Mouse (Mus musculus) mature B cell (primary cell): ENCODE measurements around the gene Eef1g.
"Not testable (repeated sequence)": the region's sequence is repeated elsewhere in the genome, so short reads cannot be mapped to it uniquely, and the experiment has no call there.

Source experiments
- in situ Hi-C: fragments of 300-500 bp; cut with MboI; formaldehyde crosslinking; loops from 2 replicates; pipeline ENCODE4 v1.14.3; 2019

Gene Eef1g

GRCm38 (mm10) chr19:8945251-8945650 lies 21.6 kb upstream of the Eef1g start:
- in situ Hi-C loops, result no loop called here

- in situ Hi-C loops, result no loop called here
Measured at GRCm38 (mm10) chr19:8946929-8947328, 19.9 kb upstream of the Eef1g start.

- in situ Hi-C loops, result no loop called here
Measured at GRCm38 (mm10) chr19:8950190-8950589, 16.7 kb upstream of the Eef1g start.

- in situ Hi-C loops, result no loop called here
Measured at GRCm38 (mm10) chr19:8952241-8952640, 14.6 kb upstream of the Eef1g start.

GRCm38 (mm10) chr19:8953135-8954039 lies 13.5 kb upstream of the Eef1g start, which contains the start of gene Tut1:
Gene Tut1, plus strand, starts transcription at chr19:8953847.
- in situ Hi-C loops, result no loop called here

DNA sequence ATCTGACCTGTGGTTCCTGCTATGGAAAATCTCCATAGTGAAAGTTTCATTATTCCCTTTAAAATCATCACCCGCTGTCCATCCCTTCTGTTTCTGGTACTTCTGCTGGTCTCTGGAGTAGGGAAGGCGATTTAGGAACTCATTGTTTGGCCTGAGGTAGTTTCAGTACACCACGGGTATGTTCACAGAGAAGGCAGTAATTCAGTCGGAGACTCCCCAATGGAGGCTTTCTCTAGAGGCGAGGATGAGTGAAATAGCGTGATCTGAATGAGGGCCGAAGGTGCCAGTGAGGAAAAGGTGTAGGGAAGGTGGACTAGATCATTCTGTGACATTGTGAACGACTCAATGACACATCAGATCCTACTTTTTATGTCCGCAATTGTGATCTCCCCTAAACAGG lies 12.7 kb upstream of the Eef1g start:
- in situ Hi-C loops, result no loop called here

- in situ Hi-C loops, result no loop called here
Measured at GRCm38 (mm10) chr19:8962256-8962655, 4.6 kb upstream of the Eef1g start.

GRCm38 (mm10) chr19:8965075-8965474 lies 1.8 kb upstream of the Eef1g start:
- in situ Hi-C loops, result no loop called here

GRCm38 (mm10) chr19:8965771-8966170 lies 1.1 kb upstream of the Eef1g start:
- in situ Hi-C loops, result no loop called here

- in situ Hi-C loops, result no loop called here
Measured at GRCm38 (mm10) chr19:8966198-8966589, 647 bp upstream of the Eef1g start.

DNA sequence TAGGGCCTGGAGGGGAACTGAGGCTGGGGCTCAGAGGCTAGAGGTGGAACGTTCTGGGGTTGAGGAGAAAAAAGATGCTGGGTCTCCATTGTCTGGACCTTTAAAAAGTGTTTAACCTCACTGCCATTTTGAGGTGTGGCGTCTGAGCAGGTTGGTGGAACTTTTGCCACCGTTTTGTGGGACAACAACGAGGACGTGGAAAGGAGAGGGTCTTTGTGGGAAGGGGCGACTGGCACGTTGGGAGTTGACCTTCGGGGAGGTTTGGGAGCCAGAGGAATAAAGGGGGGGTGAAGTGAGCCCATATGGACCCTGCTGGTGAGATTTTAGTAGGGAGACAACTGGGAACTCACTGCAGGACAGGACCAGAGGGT lies 517 bp downstream of the Eef1g start:
- in situ Hi-C loops, result no loop called here

GRCm38 (mm10) chr19:8967893-8968292 lies 1.1 kb downstream of the Eef1g start:
- in situ Hi-C loops, result no loop called here

DNA sequence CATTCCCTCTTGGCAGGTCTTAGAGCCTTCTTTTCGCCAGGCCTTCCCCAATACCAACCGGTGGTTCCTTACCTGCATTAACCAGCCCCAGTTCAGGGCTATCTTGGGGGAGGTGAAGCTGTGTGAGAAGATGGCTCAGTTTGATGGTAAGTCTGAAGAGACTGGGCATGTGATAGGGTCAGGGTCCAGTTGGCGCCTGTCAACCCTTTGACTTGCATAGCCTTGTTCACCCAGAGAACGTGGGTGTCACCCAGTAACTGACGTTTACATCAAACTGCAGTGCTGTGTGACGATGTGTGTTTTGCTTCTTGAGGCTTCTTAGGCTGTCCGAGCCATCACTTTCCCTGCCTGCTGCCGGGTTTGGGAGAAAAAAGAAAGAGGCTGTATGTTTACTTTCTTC lies 5.7 kb downstream of the Eef1g start:
- in situ Hi-C loops, result not testable (repeated sequence)

GRCm38 (mm10) chr19:8974638-8975037 lies 7.8 kb downstream of the Eef1g start:
- in situ Hi-C loops, result no loop called here

- in situ Hi-C loops, result no loop called here
Measured at GRCm38 (mm10) chr19:8975491-8975890, 8.7 kb downstream of the Eef1g start.

GRCm38 (mm10) chr19:8976535-8976934 lies 9.7 kb downstream of the Eef1g start:
- in situ Hi-C loops, result no loop called here

DNA sequence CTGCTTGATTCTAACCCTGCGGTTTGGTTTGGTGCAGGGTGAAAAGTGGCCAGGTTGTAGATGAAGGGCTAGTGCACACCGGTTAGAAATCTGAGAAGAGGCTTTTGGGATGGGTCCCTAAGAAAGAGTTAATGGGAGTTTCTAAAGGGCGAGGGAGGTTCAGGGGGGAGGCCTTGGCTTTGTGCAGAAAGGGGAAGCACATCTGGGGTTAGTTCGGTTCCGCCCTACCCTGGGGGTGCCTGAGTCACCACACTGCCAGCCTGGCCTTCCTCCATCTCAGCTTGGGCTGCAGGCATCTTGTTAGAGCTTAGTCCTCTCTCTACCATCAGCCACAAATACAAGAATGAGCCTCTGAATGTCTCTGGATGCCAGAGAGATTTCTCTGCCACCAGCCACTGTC lies 13.9 kb downstream of the Eef1g start:
- in situ Hi-C loops, result no loop called here

GRCm38 (mm10) chr19:8981450-8982168 lies 14.8 kb downstream of the Eef1g start:
- in situ Hi-C loops, result no loop called here

GRCm38 (mm10) chr19:8982303-8983149 lies 15.7 kb downstream of the Eef1g start:
- in situ Hi-C loops, result no loop called here

DNA sequence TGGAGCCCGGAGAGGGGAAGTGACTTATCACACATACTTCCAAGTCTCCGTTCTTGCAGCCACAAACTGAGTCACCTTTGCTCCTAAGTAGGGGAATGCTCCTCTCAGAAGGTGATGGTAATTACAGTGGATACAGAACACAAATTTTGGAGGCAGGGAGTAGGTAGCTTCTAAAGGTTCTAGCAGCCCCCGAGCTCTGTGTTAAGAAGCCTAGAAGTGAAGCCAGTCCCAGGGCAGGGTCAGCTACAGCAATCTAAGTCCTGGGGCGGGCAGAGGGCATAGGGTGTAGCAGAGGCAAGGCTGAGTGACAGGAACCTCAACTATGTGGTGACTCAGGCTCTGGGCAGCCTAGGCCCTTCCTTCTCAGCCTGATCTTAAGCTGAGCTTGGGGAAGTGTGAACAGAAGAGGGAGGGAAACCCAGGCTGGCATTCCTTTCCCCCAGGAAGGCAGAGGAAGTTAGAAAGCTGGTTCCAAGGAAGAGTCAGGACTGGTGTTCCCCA lies 16.4 kb downstream of the Eef1g start:
- in situ Hi-C loops, result no loop called here

GRCm38 (mm10) chr19:8984255-8984868 lies 17.5 kb downstream of the Eef1g start:
- in situ Hi-C loops, result no loop called here

- in situ Hi-C loops, result no loop called here
Measured at GRCm38 (mm10) chr19:8985891-8986290, 19.1 kb downstream of the Eef1g start.
